Mouse (Mus musculus) retina, postnatal 7 days (tissue): ENCODE measurements at regions not wholly inside any gene's neighbourhood (a gene's known extent, or its start where the extent isn't known, plus 50 kb on each side); places are given as distances from the start of the nearest gene placed in this dataset.
A peak's percentile ranks its signal among the peaks of the same experiment; 100 is the strongest.

Source experiments
- DNase-seq: peaks from one replicate; pipeline ENCODE4 v3.0.0-alpha.2; 2012; ENCODE audit warnings: low read depth, low spot score

- DNase-seq: no peak
Observed at GRCm38 (mm10) chr16:93392024-93392675, 211.7 kb downstream of the Setd4 start.

- no peak for DNase-seq
Observed at GRCm38 (mm10) chr16:93387578-93388116, 216.2 kb downstream of the Setd4 start.

- no peak for DNase-seq
Observed at GRCm38 (mm10) chr16:93384039-93384537, 219.8 kb downstream of the Setd4 start.

DNA sequence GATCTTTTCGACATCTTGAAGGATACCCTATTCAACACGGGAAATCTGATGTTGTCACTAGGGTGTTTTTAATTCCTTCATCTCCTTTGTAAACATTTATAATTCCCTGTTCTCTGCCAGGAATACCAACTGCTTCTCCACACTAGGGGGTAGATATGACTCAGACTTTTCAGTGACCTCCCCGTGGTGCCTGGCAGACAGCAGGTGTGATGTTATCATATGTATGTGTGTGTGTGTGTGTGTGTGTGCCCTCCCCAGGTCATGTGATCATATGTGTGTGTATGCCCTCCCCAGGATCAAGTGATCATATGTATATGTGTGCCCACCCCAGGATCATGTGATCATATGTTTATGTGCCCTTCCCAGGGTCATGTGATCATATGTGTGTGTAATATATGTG lies 220.9 kb downstream of the Setd4 start:
- no peak for DNase-seq

DNA sequence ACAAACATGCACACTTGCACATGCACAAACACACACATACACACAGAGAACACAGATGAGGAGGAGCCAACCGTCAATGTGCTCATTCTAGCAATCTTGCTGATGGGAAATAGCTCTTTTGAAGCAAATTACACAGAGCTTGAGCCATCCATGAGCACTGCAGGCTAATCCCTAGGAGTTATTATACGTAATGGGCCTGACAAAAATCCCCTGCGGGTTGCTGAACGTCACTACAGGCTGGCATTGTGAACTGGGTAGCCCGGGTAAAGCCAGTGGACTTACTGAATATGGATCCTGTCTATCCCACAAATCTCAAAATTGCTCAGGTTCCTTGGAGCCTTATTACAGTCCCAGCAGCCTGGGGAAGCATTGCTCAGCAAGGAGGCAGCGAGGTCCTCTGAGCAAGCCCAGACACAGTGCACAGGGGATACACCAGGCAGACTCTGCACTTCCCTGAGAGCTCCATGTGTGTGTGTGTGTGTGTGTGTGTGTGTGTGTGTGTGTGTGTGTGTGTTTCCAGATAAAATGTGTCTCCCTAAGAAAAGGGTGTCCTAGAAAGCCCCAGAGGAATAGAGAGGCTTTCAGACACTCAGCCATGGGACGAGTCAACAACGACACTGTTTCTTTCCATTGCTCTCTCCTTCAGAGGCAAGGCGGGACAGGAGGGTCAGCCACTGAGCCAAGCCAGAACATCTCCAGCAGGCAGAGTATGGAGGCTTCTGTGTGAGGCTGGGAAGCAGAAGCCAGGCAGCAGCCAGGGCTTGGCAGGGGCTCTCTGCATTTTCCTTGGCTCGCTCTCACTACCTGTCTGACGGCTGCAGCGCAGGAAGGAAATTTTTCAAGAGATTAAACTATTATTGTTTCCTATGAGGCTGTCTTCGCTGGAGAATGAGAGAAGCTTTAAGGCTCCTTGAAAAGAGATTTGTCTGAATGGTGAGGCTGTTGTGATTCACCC lies 222.9 kb downstream of the Setd4 start:
- peak; percentile 14 for DNase-seq

DNA sequence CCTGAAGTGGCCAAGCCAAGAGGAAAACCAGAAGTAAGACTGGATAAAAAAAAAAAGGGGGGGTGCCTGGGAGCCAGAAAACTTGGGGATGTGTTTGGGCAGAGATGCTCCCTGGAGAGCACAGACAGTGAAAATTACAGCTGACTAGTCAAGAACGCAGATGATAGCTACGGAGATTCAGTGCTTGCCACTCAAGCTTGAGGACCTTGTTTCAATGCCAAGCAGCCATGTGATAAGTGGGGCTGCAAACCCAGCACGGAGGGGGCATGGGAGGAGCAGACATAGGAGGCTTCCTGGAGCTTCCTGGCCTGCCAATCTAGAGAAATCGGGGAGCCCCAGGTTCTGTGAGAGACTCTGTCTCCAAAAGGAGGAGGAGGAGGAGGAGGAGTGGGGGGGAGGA lies 223.7 kb downstream of the Setd4 start:
- no peak for DNase-seq

DNA sequence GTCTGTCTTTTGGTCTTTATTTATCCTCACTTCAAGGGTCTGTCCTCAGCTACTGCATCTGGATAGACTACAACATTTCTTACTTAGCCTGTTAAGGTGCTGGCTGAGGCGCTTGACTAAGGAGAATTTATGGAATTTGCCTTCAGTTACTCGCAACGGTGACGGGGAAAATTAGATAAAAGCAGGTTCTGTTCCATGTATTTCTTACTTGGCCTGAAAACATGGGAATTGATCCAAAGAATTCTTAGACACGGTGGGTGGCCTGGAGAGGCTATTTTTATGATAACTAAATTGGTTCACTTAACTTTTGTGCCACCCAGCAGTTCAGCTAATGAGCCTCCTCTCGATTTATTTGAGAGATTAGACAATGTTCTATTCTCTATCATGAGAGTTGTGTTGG lies 224.3 kb downstream of the Setd4 start:
- DNase-seq: no peak

DNA sequence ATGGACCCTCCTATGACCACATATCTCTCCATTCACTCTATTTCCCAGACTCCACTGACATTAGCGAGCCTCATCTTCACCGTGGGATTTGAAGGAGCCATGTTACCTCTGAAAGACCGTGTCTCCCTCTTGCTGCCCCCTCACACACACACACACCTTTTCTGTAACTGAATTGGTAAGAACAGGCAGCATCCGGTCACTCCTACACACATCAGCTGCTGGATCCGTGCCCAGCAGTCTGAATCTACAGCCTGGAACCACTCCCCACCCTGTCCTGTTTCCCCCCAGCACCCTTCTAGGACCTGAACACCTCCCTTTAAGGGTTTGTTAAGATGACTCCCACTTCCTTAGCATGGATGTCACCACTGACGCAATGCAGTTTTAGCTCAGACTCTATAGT lies 229.2 kb downstream of the Setd4 start:
- DNase-seq: no peak

- no peak for DNase-seq
Observed at GRCm38 (mm10) chr16:93369766-93370146, 234.1 kb downstream of the Setd4 start.

DNA sequence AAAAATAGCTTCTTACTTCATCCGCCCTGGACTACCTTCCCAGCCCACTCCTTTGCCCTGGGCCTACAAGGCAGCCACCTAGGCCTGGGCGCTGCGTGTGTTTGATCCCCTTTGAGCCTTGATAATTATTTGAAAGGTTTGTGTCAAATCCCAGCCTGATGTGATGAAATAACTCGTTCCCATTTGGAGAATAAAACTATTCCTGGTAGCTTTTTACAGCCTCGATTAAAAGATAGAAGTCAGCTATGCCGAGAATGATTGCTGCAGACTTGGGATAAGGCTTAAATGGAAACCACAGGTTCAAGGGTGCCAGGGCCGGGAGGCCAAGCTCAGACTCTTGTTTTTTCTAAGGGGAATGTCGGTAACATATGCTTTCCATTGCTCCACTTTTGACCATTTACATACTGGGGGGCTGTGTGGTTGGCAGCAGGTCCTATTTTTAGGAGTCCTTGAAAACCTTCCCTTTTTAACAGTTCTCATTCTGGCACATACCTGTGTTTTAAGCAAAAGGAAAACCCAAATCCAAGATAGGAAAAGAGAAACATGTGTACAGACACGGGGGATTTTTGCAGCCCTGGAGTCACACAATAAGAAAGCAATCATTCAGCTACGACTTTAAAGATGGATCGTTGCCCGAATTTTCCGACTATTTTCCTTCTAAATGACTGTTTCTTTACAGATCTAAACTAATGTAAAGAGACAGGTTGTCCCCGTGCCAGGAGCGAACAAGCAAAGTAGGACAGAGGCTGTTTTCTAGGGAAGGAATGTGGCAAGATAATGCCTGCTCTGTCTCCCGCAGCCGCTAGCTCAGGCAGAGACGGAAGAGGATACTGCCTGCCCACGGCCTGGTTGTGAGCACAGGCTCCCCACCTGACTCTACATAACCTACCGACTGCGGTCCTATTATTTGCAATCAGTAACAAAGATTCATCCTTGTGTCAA lies 234.8 kb downstream of the Setd4 start:
- DNase-seq: peak; percentile 34

- DNase-seq: no peak
Observed at GRCm38 (mm10) chr16:93367995-93368394, 235.9 kb downstream of the Setd4 start.

DNA sequence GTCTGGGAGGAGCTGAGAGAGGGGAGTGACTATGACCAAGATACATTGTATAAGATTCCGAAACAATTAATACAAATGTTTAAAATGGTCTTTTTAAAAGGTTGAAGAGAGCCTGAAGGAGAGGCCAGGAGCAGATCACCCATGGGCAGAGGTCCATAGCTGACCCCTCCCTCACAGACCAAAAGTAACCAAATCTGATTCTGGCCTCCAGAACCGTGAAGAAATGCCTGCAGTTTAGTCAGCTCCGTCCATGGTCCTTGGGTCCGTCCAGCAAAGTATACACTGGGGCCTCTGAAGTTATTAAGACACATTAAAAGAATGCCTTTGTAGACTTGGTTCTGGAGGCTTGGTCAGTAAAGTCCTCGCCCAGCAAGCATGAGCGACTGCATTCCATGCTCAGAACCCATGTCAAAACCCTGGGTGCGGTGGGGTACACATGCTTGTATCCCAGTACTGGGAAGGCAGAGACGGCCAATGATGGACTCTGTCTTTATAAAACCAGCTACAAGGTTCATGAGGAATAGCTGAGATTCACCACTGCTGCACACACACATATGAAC lies 236.5 kb downstream of the Setd4 start:
- no peak for DNase-seq

DNA sequence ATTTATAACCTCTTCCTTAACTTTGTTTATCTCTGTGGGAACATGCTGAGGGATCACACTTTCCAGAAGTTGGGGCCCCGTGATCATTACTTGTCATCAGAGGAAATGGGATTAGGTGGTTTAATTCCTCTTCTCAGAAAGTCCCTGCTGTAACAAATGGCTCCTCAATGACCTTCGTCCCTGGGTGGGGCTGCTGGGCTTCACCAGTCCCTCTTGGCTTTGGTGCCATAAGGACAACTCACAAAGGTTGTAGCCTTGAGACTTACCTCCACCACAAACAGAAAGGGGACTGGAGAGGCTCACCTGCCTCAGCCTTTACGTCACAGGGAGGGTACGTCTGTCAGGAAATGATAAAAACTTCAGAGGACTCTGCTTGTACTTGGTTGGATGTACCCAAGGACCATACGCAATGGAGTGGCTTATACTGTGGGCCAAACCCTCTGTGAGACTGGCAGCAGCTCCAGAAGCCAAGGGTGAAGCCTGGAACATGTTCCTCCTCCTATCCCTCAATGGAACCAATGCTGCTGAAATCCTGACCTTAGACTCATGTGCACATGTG lies 237.4 kb downstream of the Setd4 start:
- DNase-seq: no peak

DNA sequence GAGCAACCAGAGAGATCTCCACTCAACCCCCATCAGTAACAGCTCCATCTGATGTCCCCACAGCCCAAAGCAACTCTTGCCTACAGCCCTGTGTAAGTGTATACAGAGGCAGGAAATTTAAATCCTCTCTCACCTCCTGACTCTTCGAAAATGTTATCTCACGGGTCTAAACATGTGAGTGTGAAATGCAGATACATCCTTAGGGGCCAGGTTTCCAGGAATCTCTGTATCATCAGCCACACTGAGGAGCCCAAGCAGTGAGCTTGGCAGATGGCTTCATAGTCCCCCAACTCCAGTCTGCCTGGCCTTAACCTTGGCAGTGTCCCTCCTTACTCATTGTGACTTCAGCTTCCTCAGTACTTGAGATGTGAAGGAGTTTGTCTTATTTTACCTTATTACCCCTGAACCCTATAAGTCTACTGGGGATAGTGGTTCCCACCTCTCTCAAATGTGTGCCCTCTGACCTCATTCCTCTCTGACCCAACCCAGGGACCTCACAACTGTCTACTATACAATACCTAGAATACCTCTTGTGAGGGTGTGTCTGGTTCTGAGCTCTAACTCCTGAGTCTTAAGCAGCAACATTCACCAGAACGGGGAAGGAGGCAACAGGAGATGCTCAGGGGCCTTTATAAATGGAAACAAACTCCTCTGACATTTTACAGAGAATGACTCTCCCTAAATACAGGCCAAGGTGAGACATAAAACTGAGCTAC lies 238.5 kb downstream of the Setd4 start:
- DNase-seq: no peak

- DNase-seq: no peak
Observed at GRCm38 (mm10) chr16:93359772-93360171, 244.1 kb downstream of the Setd4 start.

DNA sequence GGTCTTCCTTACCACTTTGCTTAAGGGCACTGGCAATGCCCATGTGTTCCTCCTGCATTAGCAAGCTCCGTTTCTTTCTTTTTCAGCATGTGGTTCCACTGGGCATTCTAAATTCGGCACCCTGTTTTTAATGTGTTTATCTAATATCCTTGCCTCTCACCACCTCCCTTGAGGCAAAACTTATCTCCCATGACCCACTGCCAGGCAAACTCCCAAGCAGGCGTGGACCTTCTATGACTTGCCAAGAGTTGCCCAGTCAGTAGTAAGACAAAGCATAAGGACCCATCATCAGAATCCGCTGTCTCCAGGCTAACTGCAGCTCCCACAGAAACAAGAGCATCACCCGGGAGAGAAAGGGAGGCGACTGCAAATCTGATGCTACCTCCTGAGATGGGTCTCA lies 245.2 kb downstream of the Setd4 start:
- no peak for DNase-seq

DNA sequence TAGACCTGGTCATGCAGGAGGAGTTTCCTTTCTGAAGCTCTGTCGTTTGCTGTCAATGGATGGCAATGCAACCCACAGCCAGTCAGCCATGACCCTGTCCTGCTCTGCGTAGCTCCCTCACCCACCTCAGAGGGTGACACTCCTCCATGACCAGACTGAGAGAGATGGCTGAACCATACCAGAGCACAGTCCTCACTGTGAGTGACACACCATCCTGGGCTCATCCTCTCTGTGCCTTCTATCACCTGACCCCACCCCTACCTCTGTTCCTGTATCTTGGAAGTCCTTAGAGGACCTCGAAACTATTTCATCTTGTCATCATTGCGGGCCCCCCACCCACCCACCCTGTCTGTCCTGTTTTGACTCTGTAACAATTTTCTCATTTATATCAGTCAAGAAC lies 245.7 kb downstream of the Setd4 start:
- no peak for DNase-seq

- DNase-seq: no peak
Observed at GRCm38 (mm10) chr16:93355204-93355899, 248.5 kb downstream of the Setd4 start.

DNA sequence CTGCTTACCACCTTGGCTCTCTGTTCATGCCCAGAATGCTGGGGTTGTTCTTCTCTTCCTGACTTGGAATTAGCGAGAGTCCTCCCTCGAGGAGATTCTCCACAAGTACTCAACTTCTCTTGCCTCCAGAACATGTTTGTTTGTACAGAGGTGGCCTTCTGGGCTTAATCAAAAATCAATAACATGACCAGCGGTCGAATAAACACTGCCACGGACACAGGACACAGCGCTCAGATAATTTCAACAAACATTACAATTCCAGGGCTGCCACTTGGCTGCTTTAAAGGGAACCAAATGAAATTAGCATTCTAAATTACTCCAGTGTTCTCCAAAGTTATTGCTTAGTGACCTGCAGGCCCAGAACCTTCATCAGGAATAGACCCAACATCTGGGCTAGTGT lies 249.9 kb downstream of the Setd4 start:
- no peak for DNase-seq

DNA sequence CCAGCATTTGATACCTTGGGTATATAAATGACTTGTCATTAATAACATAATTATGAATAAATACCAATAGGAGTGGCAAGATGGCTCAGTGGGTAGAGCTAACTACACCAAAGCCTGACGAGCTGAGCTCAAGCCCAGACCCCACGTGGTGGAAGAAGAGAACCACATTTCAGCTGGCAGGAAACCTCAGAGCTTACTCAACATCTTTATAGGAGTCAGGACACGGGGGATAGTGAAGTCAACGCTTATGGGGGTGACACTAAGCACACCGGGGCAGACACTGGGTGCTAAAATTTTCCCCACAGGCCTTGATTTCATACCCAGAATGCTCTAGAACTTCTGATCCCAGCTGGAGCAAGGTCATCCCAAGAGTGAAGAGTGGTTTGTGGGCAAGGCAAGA lies 259.3 kb downstream of the Setd4 start:
- no peak for DNase-seq
